Mouse (Mus musculus): Measurements from ENCODE around the gene Commd1.

Gene Commd1

DNA sequence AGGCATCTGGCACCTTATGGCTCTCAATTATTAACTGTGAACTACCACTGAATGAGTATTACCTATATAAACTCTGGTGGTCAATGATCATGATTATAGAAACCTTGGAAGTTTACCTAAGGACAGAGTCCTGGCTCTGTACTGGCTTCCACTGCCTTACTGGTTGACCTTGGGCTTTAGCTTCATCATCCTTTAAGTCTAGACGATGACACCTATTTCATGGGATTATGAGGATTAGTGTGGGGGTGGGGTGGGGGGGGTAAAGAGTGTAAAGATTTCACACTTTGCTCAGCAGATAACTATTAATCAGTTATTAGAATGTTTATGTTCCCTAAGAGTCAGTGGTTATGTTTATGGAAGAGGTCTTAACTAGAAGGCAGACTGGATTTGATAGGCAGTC, 7.6 kb upstream of the Commd1 start:
- DNase-seq (ENCODE audit: low spot score): no peak

DNA sequence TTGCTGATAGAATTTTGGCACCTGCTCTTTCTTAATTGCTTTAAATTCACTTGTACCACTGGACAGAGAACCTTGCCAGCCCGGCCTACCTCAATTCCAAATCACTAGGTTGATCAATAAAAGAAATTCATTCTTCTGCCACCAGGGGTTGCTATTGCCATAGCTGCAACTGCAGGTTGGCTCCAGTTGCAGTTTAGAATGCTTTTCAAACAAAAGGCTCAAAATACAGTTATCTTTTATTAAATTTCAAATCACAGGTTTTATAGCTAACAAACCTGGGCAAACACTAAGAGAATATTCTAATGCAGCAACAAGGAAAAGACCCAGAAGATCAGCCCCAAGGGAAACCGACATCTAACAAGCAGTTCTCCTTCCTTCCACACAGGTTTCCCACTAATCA, 5.2 kb upstream of the Commd1 start:
- peak; percentile 58 for DNase-seq (ENCODE audit: low spot score)

DNA sequence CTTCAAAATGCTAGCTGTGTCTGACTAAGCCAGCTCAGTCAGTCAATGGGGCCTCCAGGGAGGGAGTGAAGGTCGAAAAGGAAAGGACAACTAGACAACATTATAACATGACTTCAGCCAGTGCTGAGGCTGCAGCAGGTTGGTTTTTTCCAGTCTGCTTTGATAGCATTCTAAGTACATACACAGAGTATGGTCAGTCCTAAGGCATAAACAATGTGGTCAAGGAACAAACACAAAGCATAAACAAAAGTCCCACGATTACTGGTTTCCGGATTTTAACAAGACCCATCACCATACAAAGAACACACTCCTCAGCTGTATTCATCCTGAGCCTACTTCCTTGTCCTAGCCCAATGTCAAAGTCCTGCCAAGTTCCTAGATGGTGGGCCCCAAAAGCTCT, 3.3 kb upstream of the Commd1 start:
- DNase-seq (ENCODE audit: low spot score): no peak

GRCm38 (mm10) chr11:22982846-22983245, 664 bp upstream of the Commd1 start:
- DNase-seq (ENCODE audit: low spot score): no peak

DNA sequence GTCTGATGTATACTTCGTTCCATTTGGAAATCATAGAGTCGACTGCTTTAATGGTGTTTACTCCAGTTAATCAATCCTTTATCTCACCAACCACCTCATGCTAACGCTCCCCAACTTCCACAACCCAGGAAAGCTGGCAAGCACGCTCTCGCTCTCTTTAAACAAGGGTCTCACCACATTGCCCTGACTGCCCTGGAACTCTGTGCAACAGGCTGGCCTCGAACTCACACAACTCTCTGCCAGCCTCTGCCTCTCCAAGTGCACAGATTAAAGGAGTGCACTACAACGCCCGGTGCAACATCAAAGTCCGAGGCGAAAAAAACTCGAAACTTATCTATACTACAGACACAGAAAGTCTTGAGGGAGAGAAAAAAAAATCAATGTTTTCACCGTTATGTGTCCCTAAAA, 635 bp downstream of the Commd1 start:
- DNase-seq (ENCODE audit: low spot score): no peak

DNA sequence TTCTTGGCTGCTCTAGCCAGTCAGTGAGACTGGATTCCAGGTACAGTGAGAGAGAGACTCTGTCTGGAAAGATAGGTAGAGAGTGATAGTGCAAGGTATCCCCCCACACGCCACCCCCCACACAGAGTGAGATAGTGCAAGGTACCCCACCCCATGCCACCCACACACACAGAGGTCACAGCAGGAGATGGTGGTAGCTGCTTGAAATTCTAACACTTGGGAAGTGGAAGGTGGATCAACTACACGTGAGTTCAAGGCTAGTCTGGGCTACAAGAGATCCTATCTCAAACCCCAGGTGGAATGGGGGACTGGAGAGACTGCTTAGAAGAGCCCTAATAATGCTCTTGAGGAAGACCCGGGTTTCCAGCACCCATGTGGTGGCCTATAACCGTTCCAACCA, 1.1 kb downstream of the Commd1 start:
- DNase-seq (ENCODE audit: low spot score): no peak

DNA sequence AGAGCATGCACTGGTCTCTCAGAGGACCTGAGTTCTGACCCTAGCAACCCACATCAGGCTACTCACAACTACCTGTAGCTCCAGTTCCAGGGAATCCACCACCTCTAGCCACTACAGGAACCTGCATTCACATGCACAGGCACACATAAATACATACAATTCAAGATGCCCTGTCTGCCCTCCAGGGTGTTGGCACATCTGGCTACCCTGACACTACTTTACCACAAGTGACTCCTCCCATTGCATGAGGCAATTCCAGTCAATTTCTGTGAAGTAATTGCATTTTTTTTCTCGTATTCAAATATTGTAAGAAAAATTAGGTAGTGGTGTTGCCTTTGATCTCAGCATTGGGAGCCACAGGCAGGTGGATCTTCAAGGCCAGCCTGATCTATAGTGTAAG, 3.0 kb downstream of the Commd1 start:
- DNase-seq (ENCODE audit: low spot score): no peak

- no peak for DNase-seq (ENCODE audit: low spot score)
Measured at GRCm38 (mm10) chr11:22978711-22979110, 3.5 kb downstream of the Commd1 start.

DNA sequence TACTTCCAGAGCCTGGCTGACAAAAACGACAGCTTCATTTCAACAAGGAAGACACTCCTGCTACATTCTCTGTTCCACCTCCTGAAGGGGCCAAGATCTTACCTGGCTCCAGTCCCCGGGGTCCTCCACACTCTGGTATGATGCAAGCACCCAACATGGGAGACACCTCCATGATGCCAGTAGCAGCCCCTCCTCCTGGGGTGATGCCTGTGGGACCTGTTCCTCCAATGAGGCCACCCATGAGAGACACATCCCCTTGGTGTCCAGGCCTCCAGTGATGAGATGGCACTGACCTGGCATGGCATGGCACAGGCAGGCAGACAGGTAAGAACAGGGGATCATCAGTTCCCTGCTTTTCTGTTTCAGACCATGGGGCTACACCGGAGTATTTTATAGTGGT, 4.0 kb downstream of the Commd1 start:
- DNase-seq (ENCODE audit: low spot score): no peak

- DNase-seq (ENCODE audit: low spot score): no peak
Measured at GRCm38 (mm10) chr11:22973599-22973998, 8.6 kb downstream of the Commd1 start.

DNA sequence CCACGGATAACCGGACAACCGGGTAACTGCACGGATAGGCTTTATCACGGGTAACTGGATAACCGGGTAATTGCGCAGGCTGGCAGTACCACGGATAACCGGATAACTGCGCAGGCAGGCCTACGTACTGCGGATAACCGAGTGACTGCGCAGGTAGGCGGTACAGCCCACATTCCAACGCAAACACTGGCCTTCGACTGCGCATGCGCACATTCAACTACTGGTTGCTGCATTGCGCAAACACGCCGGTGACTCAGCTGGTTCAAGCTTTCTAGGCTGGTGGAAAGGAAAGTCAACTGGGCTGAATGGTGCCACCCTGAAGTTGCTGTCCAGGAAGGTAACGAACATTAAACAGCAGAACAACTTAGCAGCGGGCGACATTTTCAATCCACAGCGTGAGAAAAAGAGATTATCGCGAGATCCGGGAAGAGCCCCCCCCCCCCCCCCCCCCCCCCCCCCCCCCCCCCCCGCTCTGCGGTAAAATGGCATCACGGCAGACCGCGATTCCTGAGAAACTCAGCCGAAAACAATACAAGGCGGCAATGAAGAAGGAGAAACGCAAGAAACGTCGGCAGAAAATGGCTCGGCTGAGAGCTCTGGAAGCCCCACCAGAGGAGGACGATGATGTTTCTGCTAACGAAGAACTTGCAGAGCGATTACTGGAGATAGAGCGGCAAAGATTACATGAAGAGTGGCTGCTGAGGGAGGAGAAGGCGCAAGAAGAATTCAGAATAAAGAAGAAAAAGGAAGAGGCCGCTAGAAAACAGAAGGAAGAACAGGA, 9.2 kb downstream of the Commd1 start:
- peak; percentile 81 for DNase-seq (ENCODE audit: low spot score)

GRCm38 (mm10) chr11:22971835-22972709, 10.1 kb downstream of the Commd1 start, which contains the start of gene Zrsr1:
Gene Zrsr1, plus strand, starts transcription at chr11:22972005.
- peak; percentile 82 for DNase-seq (ENCODE audit: low spot score)

- no peak for DNase-seq (ENCODE audit: low spot score)
Measured at GRCm38 (mm10) chr11:22970546-22970945, 11.6 kb downstream of the Commd1 start.

DNA sequence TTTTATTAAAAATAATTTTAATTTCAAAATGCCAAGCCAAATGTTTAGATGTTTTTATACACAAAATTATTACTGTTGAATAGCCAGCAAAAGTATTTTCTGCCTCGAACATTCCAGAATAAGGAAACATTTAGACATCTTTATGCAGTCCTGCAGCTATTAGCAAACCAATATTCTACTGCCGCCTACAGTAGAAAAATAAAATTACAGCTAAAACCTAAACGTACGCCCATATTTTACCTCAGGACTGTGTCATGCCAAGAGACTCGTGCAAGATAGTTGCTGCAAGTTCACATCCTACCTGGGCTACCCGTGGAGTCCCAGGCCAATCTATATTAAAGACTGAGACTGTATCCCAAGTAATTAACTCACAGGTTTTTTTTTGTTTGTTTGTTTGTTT, 12.7 kb downstream of the Commd1 start:
- DNase-seq (ENCODE audit: low spot score): no peak

GRCm38 (mm10) chr11:22965503-22965902, 16.7 kb downstream of the Commd1 start:
- peak; percentile 29 for DNase-seq (ENCODE audit: low spot score)

DNA sequence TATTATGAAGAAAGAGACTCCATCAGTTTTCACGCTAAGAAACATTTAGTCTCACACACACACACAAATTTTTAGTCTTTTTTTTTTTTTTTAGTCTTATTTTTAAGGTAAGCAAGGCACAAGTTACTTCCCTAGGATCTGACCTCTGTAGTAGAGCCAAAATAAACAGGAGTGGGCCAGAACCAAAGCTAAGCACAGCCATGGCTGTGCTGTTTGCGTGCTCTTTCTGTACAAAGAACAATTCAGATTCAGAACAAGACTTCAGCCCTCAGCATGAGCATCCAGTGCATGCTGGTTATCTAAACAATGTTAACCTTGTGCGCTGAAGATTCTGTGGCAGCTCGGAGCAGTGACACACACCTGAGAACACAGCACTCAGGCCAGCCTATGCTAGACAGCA, 17.8 kb downstream of the Commd1 start:
- no peak for DNase-seq (ENCODE audit: low spot score)

DNA sequence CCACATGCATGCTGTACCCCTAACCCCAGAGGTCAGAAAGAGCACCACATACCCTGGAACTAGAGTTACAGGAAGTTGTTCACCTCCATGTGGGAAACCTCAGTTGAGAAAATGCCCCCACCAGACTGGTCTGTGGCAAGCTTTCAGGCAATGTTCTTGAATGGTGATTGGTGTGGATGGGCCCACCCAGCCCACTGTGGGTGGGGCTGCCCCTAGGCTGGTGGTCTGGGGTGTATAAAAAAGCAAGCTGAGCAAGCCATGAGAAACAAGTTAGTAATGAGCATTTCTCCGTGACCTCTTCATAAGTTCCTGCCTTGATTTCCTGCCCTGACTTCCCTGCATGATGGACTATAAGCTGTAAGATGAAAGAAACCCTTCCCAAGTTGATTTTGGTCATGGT, 20.1 kb downstream of the Commd1 start:
- no peak for DNase-seq (ENCODE audit: low spot score)

GRCm38 (mm10) chr11:22957791-22958374, 24.3 kb downstream of the Commd1 start:
- DNase-seq (ENCODE audit: low spot score): peak; percentile 28

GRCm38 (mm10) chr11:22956830-22957229, 25.4 kb downstream of the Commd1 start:
- no peak for DNase-seq (ENCODE audit: low spot score)

DNA sequence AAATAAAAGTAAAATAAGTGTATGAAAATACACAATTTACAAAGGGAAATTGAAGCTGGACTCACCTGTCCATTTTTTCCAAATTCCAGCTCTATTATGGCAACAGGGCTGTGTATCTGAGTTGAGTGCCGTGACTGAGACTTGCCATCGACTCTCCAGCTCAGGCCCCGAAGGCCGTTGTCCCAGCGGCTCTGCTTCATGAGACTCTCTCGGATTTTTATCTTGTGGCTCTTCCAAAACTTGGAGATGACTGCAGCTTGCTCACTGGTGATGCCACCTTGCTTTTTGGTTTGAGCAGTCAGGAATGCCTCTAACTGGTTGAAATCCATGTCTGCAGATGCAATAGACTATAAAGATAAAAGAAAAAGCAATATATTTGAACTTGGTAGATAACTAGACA, 25.8 kb downstream of the Commd1 start:
- no peak for DNase-seq (ENCODE audit: low spot score)

DNA sequence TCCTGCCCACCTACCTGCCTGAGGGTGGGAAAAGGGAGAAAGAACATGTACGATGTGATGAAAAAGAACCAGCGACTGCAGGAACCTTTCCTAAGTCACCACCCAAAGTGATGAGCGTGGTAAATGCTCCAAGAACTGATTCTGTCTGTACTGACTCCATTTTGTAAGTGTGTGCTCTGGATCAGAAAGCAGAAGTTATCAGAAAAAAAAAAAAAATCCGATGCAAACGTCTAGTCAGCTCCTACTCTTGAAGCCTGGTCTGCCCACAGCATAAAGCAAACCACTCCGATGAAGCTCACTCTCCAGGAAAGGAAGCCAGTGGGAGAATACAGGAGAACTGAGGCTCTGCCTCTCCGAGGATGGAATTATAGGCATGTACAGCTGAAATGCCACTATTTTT, 29.5 kb downstream of the Commd1 start:
- no peak for DNase-seq (ENCODE audit: low spot score)

DNA sequence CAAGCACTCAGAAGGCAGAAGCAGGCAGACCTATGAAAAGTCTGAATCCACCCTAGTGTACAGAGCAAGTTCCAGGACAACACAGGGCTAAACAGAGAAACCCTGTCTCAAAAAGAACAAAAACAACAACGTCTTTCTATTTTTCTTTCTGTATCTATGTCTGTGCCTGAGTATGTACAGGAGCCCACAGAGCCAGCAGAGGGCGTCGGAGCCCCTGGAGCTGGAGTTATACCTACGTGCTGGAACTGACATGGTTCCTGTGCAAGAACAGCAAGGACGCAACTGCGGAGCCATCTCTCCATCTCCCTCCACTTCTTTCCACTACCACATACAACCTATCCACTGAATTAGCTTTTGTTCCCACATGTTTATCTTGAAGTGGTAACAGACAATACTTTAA, 32.1 kb downstream of the Commd1 start:
- no peak for DNase-seq (ENCODE audit: low spot score)

DNA sequence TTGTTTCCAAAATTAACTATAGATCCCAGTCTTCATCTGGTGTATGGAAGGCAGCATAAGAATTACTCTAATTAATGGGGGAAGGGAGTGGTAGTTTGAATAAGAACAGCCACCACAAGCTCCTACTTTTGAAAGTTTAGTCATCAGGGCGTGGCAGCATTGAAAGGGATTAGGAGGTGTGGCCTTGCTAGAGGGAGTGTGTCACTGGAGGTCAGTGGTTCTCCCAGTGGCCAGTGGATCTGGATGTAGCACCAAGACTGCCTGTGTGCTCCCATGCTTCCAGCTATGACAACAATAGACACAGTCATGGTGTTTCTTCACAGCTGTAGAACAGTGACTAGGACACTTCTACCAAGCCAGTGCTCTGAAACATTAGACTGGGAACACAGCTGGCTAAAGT, 33.1 kb downstream of the Commd1 start:
- no peak for DNase-seq (ENCODE audit: low spot score)
